Mouse (Mus musculus): ENCODE results near the gene Vcl. TPM values are rescaled to one million over a fixed set of nuclear protein-coding genes. Genes with fewer than 3 reads are reported as not detected.

Vcl gene
- 15.5 and 16.2 TPM in 2 replicates for polyA plus RNA-seq (2015; fragmentation: Nextera tagmentation; extraction: Ambion mirVana)

DNA sequence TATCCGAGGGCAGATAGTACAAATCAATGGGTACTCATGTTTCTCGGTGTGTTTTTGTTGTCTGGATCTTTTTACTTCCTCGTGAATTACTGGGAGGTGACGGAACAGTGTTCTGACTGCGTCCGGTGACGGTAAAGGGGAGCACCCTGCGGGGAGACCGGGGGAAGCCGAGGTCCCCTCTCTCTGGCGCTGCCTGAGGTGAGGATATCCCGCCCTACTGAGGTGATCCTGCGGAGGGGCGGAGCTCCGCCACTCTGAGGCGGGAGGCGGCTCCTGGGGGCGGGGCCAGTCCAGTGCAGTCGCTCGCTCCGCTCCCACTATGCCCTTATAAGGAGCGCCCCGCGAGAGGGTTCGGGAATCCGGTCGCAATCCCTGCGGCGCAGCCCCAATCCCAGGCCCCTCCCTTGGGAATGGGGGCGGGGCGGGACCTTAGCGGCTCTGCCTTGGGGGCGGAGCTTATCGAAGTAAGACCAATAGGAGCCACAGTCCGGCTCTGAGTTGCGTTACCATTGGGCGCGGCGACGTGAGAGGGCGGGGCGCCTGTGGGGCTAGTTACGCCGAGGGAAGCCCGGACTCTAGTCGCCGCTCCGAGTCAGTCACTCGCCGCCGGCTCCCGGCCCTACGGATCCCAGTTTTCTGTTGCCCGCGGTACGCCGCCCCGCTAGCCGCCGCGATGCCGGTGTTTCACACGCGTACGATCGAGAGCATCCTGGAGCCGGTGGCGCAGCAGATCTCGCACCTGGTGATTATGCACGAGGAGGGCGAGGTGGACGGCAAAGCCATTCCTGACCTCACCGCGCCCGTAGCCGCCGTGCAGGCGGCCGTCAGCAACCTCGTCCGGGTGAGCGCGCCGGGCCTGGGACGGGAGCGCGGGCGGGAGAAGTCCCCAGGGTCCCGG is at the start of gene Vcl:
TSS of gene Vcl (plus strand) at position 551 of the 898 bp plus-strand sequence.
- H3K36me3 ChIP-seq, result no peaks in the 10 kb centered on the region
- no peaks in the 10 kb centered on the region for H3K27me3 ChIP-seq
- H3K4me1 ChIP-seq (replicated peaks), result peaks cover 11% of the 10 kb centered on the region
- H3K27ac ChIP-seq (replicated peaks), result peak within 1 kb of the TSS; percentile 78
- ATAC-seq (ENCODE audit: low FRiP score, low read depth), result peak; percentile 99
- H3K9ac ChIP-seq, result peak within 1 kb of the TSS; percentile 68
- H3K4me3 ChIP-seq, result peak within 1 kb of the TSS; percentile 69
- whole genome bisulfite sequencing, result under 1% methylated on average over 86 of the region's 89 CpGs
- H3K4me2 ChIP-seq, result peak within 1 kb of the TSS; percentile 69
- H3K9me3 ChIP-seq, result no peaks in the 10 kb centered on the region

- WGBS, result 87% methylated on average over 5 of the region's 5 CpGs
- Histone ChIP-seq H3K9ac (no peak overlapping the region), H3K27me3 (no peaks in the 10 kb centered on the region), H3K9me3 (no peaks in the 10 kb centered on the region), H3K4me3 (no peak overlapping the region), H3K27ac (replicated peaks) (no peak overlapping the region), H3K4me1 (replicated peaks) (no peaks in the 10 kb centered on the region), H3K4me2 (no peak overlapping the region), H3K36me3 (no peaks in the 10 kb centered on the region)
- no peak for ATAC-seq (ENCODE audit: low FRiP score, low read depth)
Observed at GRCm38 (mm10) chr14:20884691-20885090, 44.5 kb upstream of the Vcl start.

DNA sequence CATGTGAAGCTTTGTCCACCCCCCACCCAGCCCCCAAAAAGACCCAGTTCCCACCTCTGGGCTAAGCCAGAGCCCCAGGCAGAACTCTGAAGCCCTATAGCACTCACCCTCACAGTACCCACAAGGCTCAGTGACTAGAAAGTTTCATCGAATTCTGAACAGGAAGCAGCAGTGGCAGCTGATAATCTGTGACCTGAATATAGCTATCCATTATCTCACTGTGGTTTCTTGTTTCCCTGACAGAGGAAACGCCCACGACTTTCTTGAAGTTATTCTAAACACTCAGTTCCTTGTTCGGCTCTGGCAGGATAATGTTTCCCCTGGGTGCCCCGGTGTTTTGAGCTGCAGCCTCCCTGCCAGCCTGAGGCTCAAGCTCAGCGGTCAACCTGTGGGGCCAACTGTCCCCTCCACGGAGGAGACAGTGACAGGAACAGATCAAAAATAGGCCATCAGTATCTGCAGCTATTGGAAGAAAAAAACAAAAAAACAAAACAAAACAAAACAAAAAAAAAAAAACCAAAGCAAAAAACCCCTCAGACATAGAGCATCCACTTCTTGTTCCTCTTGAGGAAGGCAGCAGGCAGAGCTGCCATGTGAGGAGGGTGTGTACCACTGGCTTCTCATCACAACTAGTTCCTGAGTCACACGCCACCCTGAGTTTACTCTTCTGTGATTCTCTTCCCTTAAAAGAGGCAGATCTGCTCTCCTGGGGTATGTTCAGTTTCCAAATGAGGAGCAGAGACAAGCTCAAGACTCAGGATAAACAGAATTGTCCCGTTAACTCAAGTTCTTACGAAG is 43.9 kb upstream of the Vcl start:
- H3K4me1 ChIP-seq (replicated peaks), result no peaks in the 10 kb centered on the region
- H3K36me3 ChIP-seq, result no peaks in the 10 kb centered on the region
- no peaks in the 10 kb centered on the region for H3K9me3 ChIP-seq
- H3K9ac ChIP-seq, result no peak overlapping the region
- no peak for ATAC-seq (ENCODE audit: low FRiP score, low read depth)
- no peak overlapping the region for H3K4me2 ChIP-seq
- 38% methylated on average over 10 of the region's 10 CpGs for WGBS
- H3K27ac ChIP-seq (replicated peaks), result no peak overlapping the region
- H3K27me3 ChIP-seq, result no peaks in the 10 kb centered on the region
- H3K4me3 ChIP-seq, result no peak overlapping the region

GRCm38 (mm10) chr14:20886266-20886665 is 42.9 kb upstream of the Vcl start:
- ATAC-seq (ENCODE audit: low FRiP score, low read depth), result no peak
- no peak overlapping the region for H3K4me3 ChIP-seq
- no peaks in the 10 kb centered on the region for H3K36me3 ChIP-seq
- no peaks in the 10 kb centered on the region for H3K27me3 ChIP-seq
- H3K4me2 ChIP-seq, result no peak overlapping the region
- H3K9ac ChIP-seq, result no peak overlapping the region
- no peaks in the 10 kb centered on the region for H3K9me3 ChIP-seq
- WGBS, result 33% methylated on average over 4 of the region's 4 CpGs
- no peak overlapping the region for H3K27ac ChIP-seq (replicated peaks)
- H3K4me1 ChIP-seq (replicated peaks), result no peaks in the 10 kb centered on the region

DNA sequence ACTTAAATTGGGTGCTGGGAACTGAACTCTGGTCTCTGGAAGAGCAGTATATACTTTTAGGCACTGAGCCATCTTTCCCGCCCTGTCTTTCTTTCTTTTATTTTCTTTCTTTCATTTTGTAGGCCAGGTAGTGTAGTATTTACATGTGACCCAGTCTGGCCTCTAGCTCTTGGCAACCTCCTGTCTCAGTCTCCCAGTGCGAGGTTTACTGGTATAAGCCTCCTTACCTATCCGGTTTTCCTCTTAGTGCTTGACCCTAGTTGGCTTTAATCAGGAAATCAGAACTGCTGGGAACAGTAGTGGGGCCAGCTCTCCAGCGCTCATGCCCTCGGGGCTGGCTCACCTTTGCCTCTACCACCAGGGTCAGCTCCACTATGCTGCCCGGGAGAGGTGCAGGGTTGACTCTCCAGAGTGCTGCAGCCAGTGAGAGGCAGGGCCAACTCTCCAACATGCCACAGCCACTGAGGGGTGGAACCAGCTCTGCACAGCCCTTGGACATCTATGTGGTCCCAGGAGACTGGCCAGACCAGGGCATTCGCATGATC is 41.6 kb upstream of the Vcl start:
- 88% methylated on average over 7 of the region's 7 CpGs for WGBS
- Histone ChIP-seq H3K9me3 (no peaks in the 10 kb centered on the region), H3K27ac (replicated peaks) (no peak overlapping the region)

DNA sequence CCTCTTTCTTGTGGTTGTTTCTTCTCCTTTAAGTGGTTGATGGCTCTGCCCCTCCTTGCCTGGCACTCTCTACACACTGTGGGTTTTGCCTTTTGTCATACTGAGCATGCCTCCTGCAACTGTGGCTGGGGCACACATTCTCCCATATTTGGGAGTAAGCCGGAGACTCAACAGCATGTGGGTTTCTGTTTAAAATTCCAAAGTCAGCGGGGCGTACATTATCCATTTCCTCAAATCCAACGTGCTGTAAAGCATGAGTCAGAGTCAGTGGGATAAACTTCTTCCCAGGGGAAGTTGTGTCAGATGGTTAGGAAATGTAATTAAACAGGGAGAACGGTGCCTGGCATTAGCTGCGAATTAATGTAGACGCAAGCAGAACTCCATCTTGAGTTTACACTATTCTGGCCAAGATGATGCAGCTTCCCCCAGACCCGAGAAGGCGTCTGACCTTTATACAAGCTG is 37.2 kb upstream of the Vcl start:
- Histone ChIP-seq H3K9me3 (no peaks in the 10 kb centered on the region), H3K27ac (replicated peaks) (no peak overlapping the region; the same call in none of the 2 replicates), H3K36me3 (no peaks in the 10 kb centered on the region), H3K4me1 (replicated peaks) (peaks cover 10% of the 10 kb centered on the region), H3K4me2 (0 out of 2 replicates have a peak overlapping the region, but pooled peaks have one; percentile 2), H3K4me3 (no peak overlapping the region), H3K27me3 (no peaks in the 10 kb centered on the region), H3K9ac (no peak overlapping the region)
- ATAC-seq (ENCODE audit: low FRiP score, low read depth), result peak; percentile 73
- WGBS, result 29% methylated on average over 9 of the region's 9 CpGs

More for the DNA sequence above, 41.6 kb upstream of the Vcl start:
- H3K9ac ChIP-seq, result no peak overlapping the region
- peaks cover 10% of the 10 kb centered on the region for H3K4me1 ChIP-seq (replicated peaks)
- no peak for ATAC-seq (ENCODE audit: low FRiP score, low read depth)
- no peak overlapping the region for H3K4me2 ChIP-seq
- no peaks in the 10 kb centered on the region for H3K27me3 ChIP-seq
- no peaks in the 10 kb centered on the region for H3K36me3 ChIP-seq
- no peak overlapping the region for H3K4me3 ChIP-seq

DNA sequence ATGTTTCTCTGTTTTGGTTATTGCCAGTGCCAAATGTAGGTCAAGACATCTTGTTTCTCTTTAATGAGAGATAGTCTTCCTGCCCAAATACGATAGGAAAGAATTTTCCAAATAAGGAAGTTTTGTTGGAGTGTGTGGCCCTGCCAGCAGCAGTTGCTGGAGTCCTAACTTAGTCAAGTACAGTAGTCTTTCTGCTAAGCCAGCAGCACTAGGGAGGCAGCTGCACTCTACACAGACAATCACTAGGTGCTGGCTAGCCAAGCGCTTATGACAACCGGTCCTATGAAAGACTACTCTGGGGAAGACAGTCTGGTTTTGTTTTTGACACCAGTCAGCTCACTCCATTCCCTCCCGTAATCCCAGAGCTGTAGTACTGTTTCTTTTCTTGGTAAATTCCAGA is 35.4 kb upstream of the Vcl start:
- Histone ChIP-seq H3K27ac (replicated peaks) (no peak overlapping the region), H3K27me3 (no peaks in the 10 kb centered on the region), H3K36me3 (no peaks in the 10 kb centered on the region), H3K4me1 (replicated peaks) (peaks cover 10% of the 10 kb centered on the region), H3K9ac (no peak overlapping the region), H3K4me2 (no peak overlapping the region), H3K9me3 (no peaks in the 10 kb centered on the region), H3K4me3 (no peak overlapping the region)
- ATAC-seq (ENCODE audit: low FRiP score, low read depth), result no peak
- WGBS, result 79% methylated on average over 4 of the region's 4 CpGs

GRCm38 (mm10) chr14:20901267-20901666 is 27.9 kb upstream of the Vcl start:
- Histone ChIP-seq H3K27me3 (no peaks in the 10 kb centered on the region), H3K4me2 (no peak overlapping the region), H3K36me3 (no peaks in the 10 kb centered on the region), H3K9ac (no peak overlapping the region), H3K27ac (replicated peaks) (no peak overlapping the region), H3K4me3 (no peak overlapping the region), H3K4me1 (replicated peaks) (no peaks in the 10 kb centered on the region), H3K9me3 (no peaks in the 10 kb centered on the region)
- ATAC-seq (ENCODE audit: low FRiP score, low read depth), result no peak
- WGBS, result 86% methylated on average over 3 of the region's 3 CpGs

- H3K9me3 ChIP-seq, result no peaks in the 10 kb centered on the region
- H3K36me3 ChIP-seq, result no peaks in the 10 kb centered on the region
- no peak overlapping the region for H3K9ac ChIP-seq
- H3K27me3 ChIP-seq, result no peaks in the 10 kb centered on the region
- H3K4me3 ChIP-seq, result no peak overlapping the region
- H3K27ac ChIP-seq (replicated peaks), result no peak overlapping the region
- H3K4me1 ChIP-seq (replicated peaks), result no peaks in the 10 kb centered on the region
- no peak overlapping the region for H3K4me2 ChIP-seq
- 88% methylated on average over 6 of the region's 6 CpGs for WGBS
- no peak for ATAC-seq (ENCODE audit: low FRiP score, low read depth)
Observed at GRCm38 (mm10) chr14:20903137-20903536, 26.1 kb upstream of the Vcl start.

- 86% methylated on average over 2 of the region's 2 CpGs for WGBS
- ATAC-seq (ENCODE audit: low FRiP score, low read depth), result no peak
- no peak overlapping the region for H3K4me3 ChIP-seq
- no peaks in the 10 kb centered on the region for H3K9me3 ChIP-seq
- H3K9ac ChIP-seq, result no peak overlapping the region
- no peak overlapping the region for H3K4me2 ChIP-seq
- H3K27me3 ChIP-seq, result no peaks in the 10 kb centered on the region
- no peaks in the 10 kb centered on the region for H3K36me3 ChIP-seq
- no peak overlapping the region for H3K27ac ChIP-seq (replicated peaks)
- no peaks in the 10 kb centered on the region for H3K4me1 ChIP-seq (replicated peaks)
Observed at GRCm38 (mm10) chr14:20911811-20912210, 17.4 kb upstream of the Vcl start.

- no peaks in the 10 kb centered on the region for H3K36me3 ChIP-seq
- WGBS, result 44% methylated on average over 2 of the region's 2 CpGs
- no peak overlapping the region for H3K4me2 ChIP-seq
- ATAC-seq (ENCODE audit: low FRiP score, low read depth), result no peak
- H3K27me3 ChIP-seq, result no peaks in the 10 kb centered on the region
- H3K4me1 ChIP-seq (replicated peaks), result no peaks in the 10 kb centered on the region
- no peak overlapping the region for H3K4me3 ChIP-seq
- H3K27ac ChIP-seq (replicated peaks), result no peak overlapping the region
- H3K9me3 ChIP-seq, result no peaks in the 10 kb centered on the region
- no peak overlapping the region for H3K9ac ChIP-seq
Observed at GRCm38 (mm10) chr14:20914415-20914814, 14.8 kb upstream of the Vcl start.

All from hindbrain, embryonic 15.5 days (tissue).